Mouse (Mus musculus): ENCODE measurements around the gene Rbms3. TPM values are rescaled to one million over a fixed set of nuclear protein-coding genes. Genes with fewer than 3 reads are reported as not detected.

Rbms3 gene
- polyA plus RNA-seq, 1 experiment from 2014 or later, result 87.2 TPM

- H3K27me3 ChIP-seq (replicated peaks), result no peaks in the 10 kb centered on the region
- H3K27ac ChIP-seq, result no peak overlapping the region
- H3K4me3 ChIP-seq, result no peak overlapping the region
- H3K9ac ChIP-seq, result no peak overlapping the region
- no peak for ATAC-seq (ENCODE audit: low FRiP score, low read depth)
- no peaks in the 10 kb centered on the region for H3K9me3 ChIP-seq
- 53% methylated on average over 3 of the region's 3 CpGs for WGBS
- H3K4me1 ChIP-seq, result peaks cover 11% of the 10 kb centered on the region
- no peak overlapping the region for H3K4me2 ChIP-seq (replicated peaks)
- no peaks in the 10 kb centered on the region for H3K36me3 ChIP-seq
Observed at GRCm38 (mm10) chr9:116948211-116948610, 681.5 kb downstream of the Rbms3 start.

GRCm38 (mm10) chr9:116947369-116947768, 682.3 kb downstream of the Rbms3 start:
- ATAC-seq (ENCODE audit: low FRiP score, low read depth), result no peak
- Histone ChIP-seq H3K27me3 (replicated peaks) (no peaks in the 10 kb centered on the region), H3K9ac (no peak overlapping the region), H3K4me2 (replicated peaks) (no peak overlapping the region), H3K4me3 (no peak overlapping the region), H3K4me1 (peaks cover 11% of the 10 kb centered on the region), H3K36me3 (no peaks in the 10 kb centered on the region), H3K9me3 (no peaks in the 10 kb centered on the region), H3K27ac (no peak overlapping the region)
- 82% methylated on average over 4 of the region's 4 CpGs for WGBS

GRCm38 (mm10) chr9:116946787-116947186, 682.9 kb downstream of the Rbms3 start:
- ATAC-seq (ENCODE audit: low FRiP score, low read depth), result no peak
- 92% methylated on average over 3 of the region's 3 CpGs for WGBS
- Histone ChIP-seq H3K9me3 (no peaks in the 10 kb centered on the region), H3K27me3 (replicated peaks) (no peaks in the 10 kb centered on the region), H3K9ac (no peak overlapping the region), H3K4me2 (replicated peaks) (no peak overlapping the region), H3K4me3 (no peak overlapping the region), H3K4me1 (peaks cover 11% of the 10 kb centered on the region), H3K36me3 (no peaks in the 10 kb centered on the region), H3K27ac (no peak overlapping the region)

- no peaks in the 10 kb centered on the region for H3K27me3 ChIP-seq (replicated peaks)
- no peaks in the 10 kb centered on the region for H3K9me3 ChIP-seq
- no peaks in the 10 kb centered on the region for H3K36me3 ChIP-seq
- H3K4me3 ChIP-seq, result no peak overlapping the region
- no peak overlapping the region for H3K4me2 ChIP-seq (replicated peaks)
- 80% methylated on average over 9 of the region's 9 CpGs for WGBS
- ATAC-seq (ENCODE audit: low FRiP score, low read depth), result no peak
- peaks cover 11% of the 10 kb centered on the region for H3K4me1 ChIP-seq
- no peak overlapping the region for H3K9ac ChIP-seq
- no peak overlapping the region for H3K27ac ChIP-seq
Observed at GRCm38 (mm10) chr9:116945689-116946088, 684.0 kb downstream of the Rbms3 start.

- no peak for ATAC-seq (ENCODE audit: low FRiP score, low read depth)
- no peak overlapping the region for H3K4me3 ChIP-seq
Observed at GRCm38 (mm10) chr9:116943902-116944301, 685.8 kb downstream of the Rbms3 start.

GRCm38 (mm10) chr9:116941116-116941515, 688.6 kb downstream of the Rbms3 start:
- Histone ChIP-seq H3K9ac (no peak overlapping the region), H3K4me1 (peaks cover 11% of the 10 kb centered on the region), H3K27me3 (replicated peaks) (no peaks in the 10 kb centered on the region), H3K4me3 (no peak overlapping the region), H3K4me2 (replicated peaks) (no peak overlapping the region), H3K27ac (no peak overlapping the region), H3K9me3 (no peaks in the 10 kb centered on the region), H3K36me3 (no peaks in the 10 kb centered on the region)
- ATAC-seq (ENCODE audit: low FRiP score, low read depth), result no peak
- WGBS, result 91% methylated on average over 4 of the region's 4 CpGs

More at GRCm38 (mm10) chr9:116943902-116944301, 685.8 kb downstream of the Rbms3 start:
- Histone ChIP-seq H3K4me1 (peaks cover 11% of the 10 kb centered on the region), H3K36me3 (no peaks in the 10 kb centered on the region), H3K27ac (no peak overlapping the region), H3K4me2 (replicated peaks) (no peak overlapping the region), H3K9ac (no peak overlapping the region), H3K27me3 (replicated peaks) (no peaks in the 10 kb centered on the region), H3K9me3 (no peaks in the 10 kb centered on the region)
- 77% methylated on average over 15 of the region's 15 CpGs for WGBS

GRCm38 (mm10) chr9:116940693-116941092, 689.0 kb downstream of the Rbms3 start:
- Histone ChIP-seq H3K36me3 (no peaks in the 10 kb centered on the region), H3K27ac (no peak overlapping the region), H3K9ac (no peak overlapping the region), H3K27me3 (replicated peaks) (no peaks in the 10 kb centered on the region), H3K4me3 (no peak overlapping the region), H3K4me2 (replicated peaks) (no peak overlapping the region), H3K4me1 (peaks cover 11% of the 10 kb centered on the region), H3K9me3 (no peaks in the 10 kb centered on the region)
- no peak for ATAC-seq (ENCODE audit: low FRiP score, low read depth)
- 78% methylated on average over 8 of the region's 8 CpGs for WGBS

GRCm38 (mm10) chr9:116928338-116928737, 701.4 kb downstream of the Rbms3 start:
- Histone ChIP-seq H3K27me3 (replicated peaks) (peaks cover 6% of the 10 kb centered on the region), H3K9ac (no peak overlapping the region), H3K4me3 (no peak overlapping the region), H3K4me1 (no peaks in the 10 kb centered on the region), H3K36me3 (no peaks in the 10 kb centered on the region), H3K4me2 (replicated peaks) (no peak overlapping the region), H3K9me3 (no peaks in the 10 kb centered on the region), H3K27ac (no peak overlapping the region)
- ATAC-seq (ENCODE audit: low FRiP score, low read depth), result no peak
- 39% methylated on average over 10 of the region's 10 CpGs for WGBS

GRCm38 (mm10) chr9:116923151-116923550, 706.6 kb downstream of the Rbms3 start:
- H3K27me3 ChIP-seq (replicated peaks), result peaks cover 20% of the 10 kb centered on the region
- 90% methylated on average over 8 of the region's 8 CpGs for WGBS

GRCm38 (mm10) chr9:116922561-116922960, 707.2 kb downstream of the Rbms3 start:
- no peaks in the 10 kb centered on the region for H3K36me3 ChIP-seq
- no peak overlapping the region for H3K4me2 ChIP-seq (replicated peaks)
- H3K4me3 ChIP-seq, result no peak overlapping the region
- no peaks in the 10 kb centered on the region for H3K9me3 ChIP-seq
- no peak for ATAC-seq (ENCODE audit: low FRiP score, low read depth)
- 79% methylated on average over 3 of the region's 3 CpGs for WGBS
- peaks cover 11% of the 10 kb centered on the region; the same call in 1 of the 2 replicates for H3K4me1 ChIP-seq
- no peak overlapping the region for H3K27ac ChIP-seq
- H3K9ac ChIP-seq, result no peak overlapping the region
- peaks cover 25% of the 10 kb centered on the region for H3K27me3 ChIP-seq (replicated peaks)

More at GRCm38 (mm10) chr9:116923151-116923550, 706.6 kb downstream of the Rbms3 start:
- H3K4me2 ChIP-seq (replicated peaks), result no peak overlapping the region
- H3K36me3 ChIP-seq, result no peaks in the 10 kb centered on the region
- peaks cover 11% of the 10 kb centered on the region; the same call in 1 of the 2 replicates for H3K4me1 ChIP-seq
- H3K4me3 ChIP-seq, result no peak overlapping the region
- ATAC-seq (ENCODE audit: low FRiP score, low read depth), result no peak
- H3K27ac ChIP-seq, result no peak overlapping the region
- no peak overlapping the region for H3K9ac ChIP-seq
- no peaks in the 10 kb centered on the region for H3K9me3 ChIP-seq

GRCm38 (mm10) chr9:116919441-116920019, 710.2 kb downstream of the Rbms3 start:
- WGBS, result 19% methylated on average over 12 of the region's 12 CpGs
- no peak overlapping the region for H3K4me2 ChIP-seq (replicated peaks)
- H3K9ac ChIP-seq, result no peak overlapping the region
- H3K9me3 ChIP-seq, result no peaks in the 10 kb centered on the region
- H3K4me1 ChIP-seq, result peaks cover 11% of the 10 kb centered on the region; the same call in 1 of the 2 replicates
- H3K36me3 ChIP-seq, result no peaks in the 10 kb centered on the region
- H3K4me3 ChIP-seq, result no peak overlapping the region
- H3K27ac ChIP-seq, result no peak overlapping the region
- ATAC-seq (ENCODE audit: low FRiP score, low read depth), result peak; percentile 86
- peaks cover 37% of the 10 kb centered on the region for H3K27me3 ChIP-seq (replicated peaks)

GRCm38 (mm10) chr9:116912493-116912847, 717.2 kb downstream of the Rbms3 start:
- H3K27ac ChIP-seq, result no peak overlapping the region
- H3K27me3 ChIP-seq (replicated peaks), result peaks cover 12% of the 10 kb centered on the region; the same call in 1 of the 2 replicates
- H3K9ac ChIP-seq, result no peak overlapping the region
- no peak for ATAC-seq (ENCODE audit: low FRiP score, low read depth)
- no peak overlapping the region for H3K4me2 ChIP-seq (replicated peaks)
- WGBS, result 16% methylated on average over 3 of the region's 3 CpGs
- no peaks in the 10 kb centered on the region for H3K36me3 ChIP-seq
- no peaks in the 10 kb centered on the region for H3K9me3 ChIP-seq
- H3K4me3 ChIP-seq, result no peak overlapping the region
- peaks cover 4% of the 10 kb centered on the region; the same call in 1 of the 2 replicates for H3K4me1 ChIP-seq
